Mouse (Mus musculus) spleen, postnatal 36 days (tissue): ENCODE results near the gene Cplx3.
A peak's percentile ranks its signal among the peaks of the same experiment; 100 is the strongest.

Experiments used
- DNase-seq, 2 experiments: peaks; one replicate each; pipeline ENCODE4 v3.0.0; 2022; ENCODE audit warnings: low spot score in 2 of 2, mixed read lengths in 1 of 2

Cplx3 gene

GRCm38 (mm10) chr9:57560263-57560662 is 45.8 kb downstream of the Cplx3 start:
- DNase-seq, result no peak

DNA sequence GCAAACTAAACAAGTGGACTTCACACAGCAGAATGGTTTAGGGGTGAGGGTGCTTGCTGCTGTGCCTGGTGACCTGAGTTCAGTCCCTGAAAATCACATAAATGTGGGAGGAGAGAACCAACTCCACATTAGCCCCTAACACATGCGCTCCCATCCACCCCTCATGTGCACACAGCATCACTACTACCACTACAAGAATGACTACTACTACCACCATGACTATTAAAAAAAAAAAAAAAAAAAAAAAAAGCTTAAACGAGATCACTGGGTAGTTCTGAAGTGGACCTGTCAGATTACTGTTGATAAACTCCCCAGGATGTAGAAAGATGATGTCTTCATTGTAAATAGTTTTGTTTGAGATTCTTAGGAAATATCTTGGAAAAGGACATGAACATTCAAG is 46.5 kb downstream of the Cplx3 start:
- no peak for DNase-seq

DNA sequence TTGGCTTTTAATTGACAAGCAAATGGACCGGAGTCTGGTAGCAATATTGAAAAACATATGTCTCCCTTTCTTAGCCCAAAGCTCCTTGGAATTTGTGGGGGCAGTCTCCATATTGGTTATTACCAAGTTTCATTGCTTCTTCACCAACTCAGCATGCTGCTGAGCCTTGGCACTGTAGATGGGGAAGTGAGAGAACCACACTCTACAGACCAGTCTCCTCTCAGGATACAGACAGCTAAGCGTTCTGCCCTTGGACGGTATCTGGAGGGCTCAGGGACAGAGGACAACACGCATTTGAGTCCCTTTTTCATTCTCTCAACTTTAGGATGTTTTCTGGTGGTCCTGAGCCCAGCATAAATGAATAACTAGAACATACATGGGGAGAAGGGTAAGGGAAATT is 47.5 kb downstream of the Cplx3 start:
- DNase-seq, result no peak

- no peak for DNase-seq
Measured at GRCm38 (mm10) chr9:57557215-57557614, 48.9 kb downstream of the Cplx3 start.

GRCm38 (mm10) chr9:57554753-57555152 is 51.3 kb downstream of the Cplx3 start:
- no peak for DNase-seq

DNA sequence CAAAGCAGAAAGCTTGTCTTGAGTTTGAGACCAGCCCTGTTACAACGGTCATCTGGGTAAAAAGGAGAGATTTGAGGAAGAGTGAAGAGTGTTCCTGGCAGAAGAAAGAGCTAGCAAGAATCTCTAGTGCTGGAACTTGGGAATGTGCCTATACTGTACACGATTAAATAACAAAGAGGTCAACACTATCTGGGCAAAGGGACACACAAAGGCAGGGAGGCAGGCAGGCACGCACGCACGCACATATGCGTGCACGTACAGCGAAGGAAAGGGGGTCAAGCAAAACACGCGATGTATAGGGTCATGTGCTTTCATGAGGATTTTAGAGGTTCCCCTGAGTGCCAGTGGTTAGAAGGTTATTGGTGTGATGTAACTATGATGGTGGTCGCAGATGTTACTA is 53.0 kb downstream of the Cplx3 start:
- DNase-seq, result no peak

DNA sequence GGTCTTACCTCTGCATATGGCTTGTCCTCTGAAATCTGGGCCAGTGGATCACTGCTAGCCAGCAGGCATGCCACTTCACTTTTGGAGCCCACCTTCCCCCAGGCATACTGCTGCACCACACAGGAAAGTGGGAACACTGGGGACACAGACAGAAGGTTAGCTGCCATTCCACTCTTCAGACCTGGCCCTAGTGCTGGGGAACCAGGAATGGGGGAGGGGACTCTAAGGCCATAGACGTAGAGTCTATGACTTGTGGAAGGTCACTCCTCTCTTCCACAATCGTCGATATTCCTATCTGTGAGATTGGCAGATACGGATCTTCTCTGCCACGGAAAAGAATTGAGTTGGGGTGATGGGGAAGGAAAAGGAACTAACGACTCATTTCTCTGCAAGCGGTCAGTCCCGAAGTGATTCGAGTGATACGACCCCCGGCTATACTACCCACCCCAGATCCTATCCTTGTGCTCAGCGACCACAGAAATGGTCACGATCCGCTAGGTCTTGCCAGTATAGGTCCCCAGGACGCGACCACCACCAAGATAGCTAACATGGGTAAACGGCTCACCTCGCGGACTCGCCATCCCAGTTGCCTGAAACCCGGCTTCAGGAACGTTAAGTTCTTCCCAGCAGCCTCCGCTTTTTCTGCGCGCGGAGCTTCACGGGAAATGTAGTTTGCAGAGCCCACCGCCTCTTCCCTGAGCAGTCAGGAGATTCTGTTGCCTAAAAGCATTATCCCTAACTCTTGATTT is 53.8 kb downstream of the Cplx3 start, which contains the start of gene Mpi:
Gene Mpi (minus strand): TSS at position 625 of the 749 bp plus-strand sequence.
- peak; percentile 42 to 46 for DNase-seq

DNA sequence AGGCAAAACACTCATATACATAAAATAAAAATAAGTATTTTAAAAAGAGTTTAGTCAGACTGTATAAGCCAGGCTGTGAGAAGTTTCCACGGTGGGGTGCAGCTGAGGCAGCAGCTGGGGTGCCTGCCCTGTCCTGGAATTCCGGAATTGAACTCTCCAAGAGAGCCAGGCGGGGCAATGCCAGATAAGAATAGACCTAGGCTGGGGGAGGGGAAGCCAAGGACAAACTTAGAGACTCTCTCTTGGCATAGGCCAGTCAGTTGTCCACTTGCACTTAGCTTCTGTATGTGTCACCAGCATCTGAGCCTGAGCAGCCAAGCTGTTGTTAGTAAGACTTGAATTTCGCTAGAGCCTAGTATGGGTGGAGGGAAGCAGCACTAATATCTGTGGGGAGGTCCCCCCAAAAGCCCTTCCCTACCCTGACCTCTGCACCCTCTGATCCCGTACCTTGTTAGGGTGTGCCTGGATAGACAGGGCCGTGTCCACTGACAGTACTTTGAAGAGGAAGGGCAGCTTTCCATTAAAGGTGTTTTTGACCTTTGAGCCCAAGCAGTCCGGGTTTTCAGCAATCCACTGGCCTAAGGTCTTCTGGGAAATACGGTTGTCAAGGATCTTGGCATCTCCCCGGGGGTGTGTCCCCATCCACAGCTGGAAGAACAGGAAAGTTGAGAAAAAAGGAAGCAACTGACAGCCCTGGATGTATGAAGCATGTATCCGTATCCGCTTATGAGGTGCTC is 55.8 kb downstream of the Cplx3 start:
- DNase-seq, result no peak
